Mouse (Mus musculus): ENCODE results near the gene Meis2. TPM values are rescaled to one million over a fixed set of nuclear protein-coding genes. Genes with fewer than 3 reads are reported as not detected.

Gene Meis2
- total RNA-seq, 4 experiments from 2014 or later, result 24.2 to 31.6 (median 28.8) TPM

GRCm38 (mm10) chr2:115857123-115858080 is 208.2 kb downstream of the Meis2 start:
- no peak for DNase-seq (ENCODE audit: low spot score)

DNA sequence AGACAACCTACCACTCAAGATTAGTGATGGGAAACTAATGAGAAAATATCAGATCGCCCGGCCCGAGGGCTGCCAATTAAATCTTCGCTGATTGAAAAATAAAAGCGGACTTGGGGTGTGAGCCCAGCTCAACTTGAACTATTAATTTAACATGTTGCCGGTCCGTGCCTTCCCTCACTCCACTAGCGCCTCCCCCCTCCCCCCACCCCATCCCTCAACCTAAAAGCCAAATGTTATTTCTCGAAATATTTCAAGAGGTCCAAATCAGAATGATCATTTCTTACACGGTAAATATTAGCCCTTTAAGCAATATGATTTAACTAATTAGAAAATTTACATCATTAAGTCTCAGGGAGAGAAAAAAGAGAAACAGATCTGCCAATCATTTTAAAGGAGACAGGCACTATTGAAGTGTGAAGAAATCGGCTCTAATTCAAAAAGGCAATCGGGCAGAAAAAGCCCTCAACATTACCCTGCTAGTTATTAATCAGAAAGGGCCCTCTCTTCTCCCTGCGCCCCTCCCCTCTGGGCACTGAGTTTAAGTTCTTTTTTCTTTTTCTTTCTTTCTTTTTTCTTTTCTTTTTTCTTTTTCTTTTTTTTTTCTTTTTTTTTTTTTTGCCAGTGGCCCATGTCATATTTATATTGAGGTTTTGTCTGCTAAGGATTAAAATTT is 209.1 kb downstream of the Meis2 start:
- DNase-seq (ENCODE audit: low spot score), result no peak

- peak; percentile 75 for DNase-seq (ENCODE audit: low spot score)
These were observed 209.9 kb downstream of the Meis2 start for GRCm38 (mm10) chr2:115855511-115856400.

DNA sequence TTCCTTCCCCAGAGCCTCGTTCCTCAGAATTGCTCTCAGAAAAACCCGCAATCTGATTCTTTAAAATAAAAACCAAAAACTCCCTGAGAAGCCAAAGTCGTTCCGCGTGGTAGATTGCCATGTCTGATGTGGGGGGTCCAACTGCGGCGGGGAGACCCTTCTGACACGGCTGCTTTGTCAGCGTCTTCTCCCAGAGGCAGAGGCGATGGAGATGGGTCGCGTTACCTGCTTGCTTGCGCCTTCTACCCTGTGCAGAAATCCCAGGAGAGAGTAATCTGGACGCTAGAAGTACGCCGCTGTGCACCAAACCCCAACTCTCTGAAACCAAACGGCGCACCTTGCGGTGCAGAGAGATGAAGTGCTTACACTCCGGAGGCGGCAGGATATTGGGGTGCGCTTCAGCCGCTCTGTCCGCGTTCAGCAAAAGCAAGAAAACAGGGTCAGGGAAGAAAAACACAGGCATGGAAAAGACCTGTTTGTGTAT is 210.8 kb downstream of the Meis2 start:
- no peak for DNase-seq (ENCODE audit: low spot score)

- DNase-seq (ENCODE audit: low spot score), result no peak
These were observed 211.4 kb downstream of the Meis2 start for GRCm38 (mm10) chr2:115854007-115854827.

DNA sequence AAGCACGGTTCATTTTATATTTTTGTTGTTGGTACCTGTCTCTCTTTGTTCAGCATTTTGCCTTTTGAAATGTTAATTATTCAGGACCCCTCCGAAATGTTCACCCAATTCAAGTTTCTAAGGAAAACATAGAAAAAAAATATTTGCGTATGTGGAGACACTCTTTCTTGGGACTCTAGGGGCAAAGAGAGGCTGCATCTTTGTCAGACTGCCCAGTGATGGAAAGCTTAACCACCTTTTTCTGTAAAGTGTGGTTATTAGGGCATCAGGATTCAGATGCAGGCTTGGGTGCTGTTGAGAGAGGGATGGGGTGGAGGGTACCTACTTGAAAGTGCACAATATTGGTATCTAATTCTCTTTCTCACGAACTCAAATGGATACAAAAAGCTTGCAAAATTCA is 212.4 kb downstream of the Meis2 start:
- DNase-seq (ENCODE audit: low spot score), result no peak

GRCm38 (mm10) chr2:115852615-115853014 is 213.0 kb downstream of the Meis2 start:
- DNase-seq (ENCODE audit: low spot score), result no peak

- DNase-seq (ENCODE audit: low spot score), result no peak
These were observed 213.5 kb downstream of the Meis2 start for GRCm38 (mm10) chr2:115852109-115852508.

DNA sequence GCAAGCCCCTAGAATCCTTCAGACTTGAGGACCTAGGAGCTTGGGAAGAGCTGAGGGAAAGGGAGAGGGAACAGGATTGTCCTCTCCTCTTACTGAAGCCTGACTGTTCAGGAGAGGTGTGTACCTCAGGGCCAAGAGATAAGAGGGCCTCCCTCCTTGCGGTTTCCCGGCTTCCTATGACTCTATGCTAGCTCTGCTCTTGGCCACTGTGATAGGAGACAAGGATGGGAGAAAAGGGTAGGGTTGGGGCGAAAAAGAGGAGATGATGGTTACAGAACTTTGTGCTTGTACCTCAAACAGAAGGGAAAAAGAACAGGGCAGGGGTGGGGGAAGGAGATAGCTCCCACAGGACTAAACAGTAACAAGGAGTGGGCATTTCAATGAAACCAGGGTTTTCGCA is 214.7 kb downstream of the Meis2 start:
- DNase-seq (ENCODE audit: low spot score), result no peak

DNA sequence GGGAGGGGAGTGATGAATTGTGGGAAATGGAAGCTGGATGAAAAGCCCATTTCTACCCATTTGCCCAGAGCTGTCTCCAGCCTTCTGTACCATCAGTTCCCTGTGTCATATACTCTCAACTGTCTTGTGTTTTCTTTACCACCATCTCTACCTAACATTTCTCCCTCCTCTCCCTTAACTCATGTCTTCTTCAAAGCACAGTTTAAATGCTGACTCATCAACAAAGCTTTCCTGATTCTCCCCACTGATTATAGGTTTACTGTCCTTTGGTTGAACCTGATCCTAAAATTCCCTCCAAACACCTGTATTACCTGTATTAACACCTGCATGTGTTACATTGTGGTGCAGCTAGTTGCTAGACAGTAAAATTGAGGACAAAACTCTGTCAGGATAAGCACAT is 222.8 kb downstream of the Meis2 start:
- no peak for DNase-seq (ENCODE audit: low spot score)

DNA sequence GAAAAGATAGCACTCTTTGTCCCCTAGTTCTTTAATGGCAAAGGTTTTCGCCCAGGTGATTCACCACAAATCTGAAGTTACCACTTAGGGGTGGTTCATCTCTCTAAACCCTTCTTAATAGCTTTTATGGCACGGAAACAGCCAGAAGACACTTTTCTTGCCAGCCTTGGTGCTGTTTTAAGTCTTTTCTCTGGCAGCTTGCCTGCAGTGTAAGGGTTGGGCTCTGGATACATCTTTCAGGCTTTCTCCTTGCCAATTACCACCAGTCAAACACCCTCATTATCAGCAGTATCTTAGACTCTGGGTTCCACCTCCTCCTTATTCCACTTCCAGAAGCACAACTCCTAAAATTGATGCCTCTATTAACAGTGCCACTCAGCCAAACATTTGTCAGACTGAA is 229.6 kb downstream of the Meis2 start:
- DNase-seq (ENCODE audit: low spot score), result no peak

DNA sequence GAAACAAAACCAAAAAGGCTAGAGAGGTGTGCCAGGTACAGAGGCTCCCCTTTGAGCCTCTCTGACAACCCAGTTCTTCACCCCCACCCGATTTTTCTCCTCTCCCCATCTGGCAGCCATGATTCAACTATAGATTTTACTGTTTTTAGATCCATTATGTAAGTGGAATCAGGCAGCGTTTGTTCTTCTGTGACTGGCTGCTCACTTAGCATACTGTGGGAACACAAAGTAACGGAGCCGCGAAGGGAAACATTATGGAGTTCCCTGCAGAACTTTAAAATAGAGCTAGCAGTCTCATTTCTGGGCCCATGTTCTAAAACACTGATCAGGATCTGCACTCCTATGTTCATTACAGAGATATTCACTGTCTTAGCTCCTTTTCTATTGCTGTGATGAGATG is 243.3 kb downstream of the Meis2 start:
- DNase-seq (ENCODE audit: low spot score), result no peak

- no peak for DNase-seq (ENCODE audit: low spot score)
These were observed 247.7 kb downstream of the Meis2 start for GRCm38 (mm10) chr2:115817959-115818358.

- no peak for DNase-seq (ENCODE audit: low spot score)
These were observed 251.9 kb downstream of the Meis2 start for GRCm38 (mm10) chr2:115813721-115814120.

DNA sequence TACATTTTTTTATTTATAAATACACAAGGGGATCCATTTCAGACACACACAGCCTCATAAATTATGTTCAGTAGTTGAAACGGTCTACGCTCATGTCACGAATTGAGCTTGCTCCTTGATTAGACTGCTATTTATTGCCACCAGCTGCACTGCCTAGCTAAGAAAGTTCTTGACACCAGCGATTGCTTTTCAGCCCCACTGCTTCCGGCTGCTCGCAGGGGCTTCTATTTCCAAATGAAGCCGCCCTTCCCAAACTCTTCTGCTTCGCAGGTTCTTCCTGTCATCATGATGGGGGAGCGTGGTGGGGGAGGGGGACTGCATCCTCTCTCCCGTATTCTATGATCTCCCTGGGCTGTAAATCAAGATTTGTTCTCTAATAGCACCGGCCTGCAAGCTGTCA is 252.3 kb downstream of the Meis2 start:
- DNase-seq (ENCODE audit: low spot score), result peak; percentile 1

Measured in heart, adult 8-10 months (tissue).